Mouse (Mus musculus) spleen, postnatal 36 days (tissue): Measurements from ENCODE around the gene Ino80e.

Experiments
- DNase-seq, 2 experiments: peaks; one replicate each; pipeline ENCODE4 v3.0.0; 2022; ENCODE audit warnings: low spot score in 2 of 2, mixed read lengths in 1 of 2

Ino80e gene

DNA sequence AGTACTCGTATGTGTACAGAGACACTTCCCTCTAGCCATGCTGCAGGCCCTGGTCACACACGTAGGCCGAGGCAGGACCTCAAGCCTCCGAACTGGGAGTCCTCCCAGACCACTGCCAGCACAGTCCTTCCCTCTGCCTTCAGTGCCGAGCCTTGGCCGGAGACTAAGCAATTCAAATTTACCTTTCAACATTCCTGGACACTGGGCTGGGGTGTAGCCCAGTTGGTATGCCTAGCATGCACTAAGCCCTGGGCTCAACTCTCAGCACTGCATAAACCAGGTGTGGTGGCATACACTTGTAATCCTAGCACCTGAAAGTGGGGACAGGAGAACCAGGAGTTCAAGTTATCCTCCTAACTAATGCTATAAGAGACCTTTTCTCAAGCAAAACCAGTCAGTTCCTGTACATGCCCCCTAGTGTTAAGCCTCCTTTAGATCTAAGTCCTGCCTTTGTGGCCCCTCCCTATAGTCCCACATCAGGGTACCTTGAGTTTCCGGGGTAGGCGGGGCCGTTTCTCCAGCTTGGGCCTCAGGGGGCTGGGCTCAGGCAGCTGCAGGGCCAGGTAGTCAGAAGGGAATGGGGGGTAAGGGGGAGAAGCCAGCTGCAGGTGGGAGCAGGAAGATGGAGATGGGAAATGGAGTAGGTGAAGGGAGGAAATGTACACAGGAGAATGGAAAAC is 5.3 kb downstream of the Ino80e start:
- peak in 1 of 2 experiments; percentile 17 for DNase-seq

GRCm38 (mm10) chr7:126855641-126856040 is 6.5 kb downstream of the Ino80e start:
- no peak for DNase-seq

- DNase-seq = no peak
Observed at GRCm38 (mm10) chr7:126853454-126853853, 8.7 kb downstream of the Ino80e start.

DNA sequence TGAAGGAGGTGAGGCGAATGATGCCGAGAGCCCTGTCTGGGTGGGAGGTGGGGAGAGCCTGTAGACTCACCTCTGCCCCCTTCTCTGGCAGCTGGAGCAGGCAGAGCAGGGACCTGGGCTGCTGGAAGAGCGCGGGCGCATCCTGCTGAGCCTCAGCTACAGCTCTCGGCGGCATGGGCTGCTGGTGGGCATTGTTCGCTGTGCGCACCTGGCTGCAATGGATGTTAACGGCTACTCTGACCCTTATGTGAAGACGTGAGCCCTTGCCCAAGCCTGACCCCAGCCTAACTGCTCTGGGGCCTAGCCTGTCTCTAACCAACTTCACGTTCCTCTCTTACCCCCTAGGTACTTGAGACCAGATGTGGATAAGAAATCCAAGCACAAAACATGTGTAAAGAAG is 11.0 kb downstream of the Ino80e start:
- DNase-seq = no peak

DNA sequence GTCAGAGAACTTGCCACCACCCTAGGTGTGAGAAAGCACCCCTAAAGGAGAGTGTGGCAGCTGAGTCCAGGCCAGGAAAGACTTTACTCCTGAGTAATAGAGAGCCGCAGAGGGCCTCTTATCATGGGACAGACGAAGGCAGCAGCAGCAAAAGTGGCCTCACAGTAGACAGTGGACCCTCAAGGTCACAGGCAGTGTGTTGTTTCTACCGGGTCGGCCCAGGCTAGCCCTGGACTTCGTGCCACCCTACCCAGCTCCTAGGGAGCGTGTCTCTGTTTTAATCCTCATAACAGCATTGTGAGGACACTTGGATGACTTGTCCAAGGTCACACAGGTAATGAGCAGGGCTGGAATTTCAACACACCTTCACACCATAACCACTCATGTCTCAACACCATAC is 12.0 kb downstream of the Ino80e start:
- DNase-seq = no peak

GRCm38 (mm10) chr7:126848794-126849193 is 13.4 kb downstream of the Ino80e start:
- no peak for DNase-seq

DNA sequence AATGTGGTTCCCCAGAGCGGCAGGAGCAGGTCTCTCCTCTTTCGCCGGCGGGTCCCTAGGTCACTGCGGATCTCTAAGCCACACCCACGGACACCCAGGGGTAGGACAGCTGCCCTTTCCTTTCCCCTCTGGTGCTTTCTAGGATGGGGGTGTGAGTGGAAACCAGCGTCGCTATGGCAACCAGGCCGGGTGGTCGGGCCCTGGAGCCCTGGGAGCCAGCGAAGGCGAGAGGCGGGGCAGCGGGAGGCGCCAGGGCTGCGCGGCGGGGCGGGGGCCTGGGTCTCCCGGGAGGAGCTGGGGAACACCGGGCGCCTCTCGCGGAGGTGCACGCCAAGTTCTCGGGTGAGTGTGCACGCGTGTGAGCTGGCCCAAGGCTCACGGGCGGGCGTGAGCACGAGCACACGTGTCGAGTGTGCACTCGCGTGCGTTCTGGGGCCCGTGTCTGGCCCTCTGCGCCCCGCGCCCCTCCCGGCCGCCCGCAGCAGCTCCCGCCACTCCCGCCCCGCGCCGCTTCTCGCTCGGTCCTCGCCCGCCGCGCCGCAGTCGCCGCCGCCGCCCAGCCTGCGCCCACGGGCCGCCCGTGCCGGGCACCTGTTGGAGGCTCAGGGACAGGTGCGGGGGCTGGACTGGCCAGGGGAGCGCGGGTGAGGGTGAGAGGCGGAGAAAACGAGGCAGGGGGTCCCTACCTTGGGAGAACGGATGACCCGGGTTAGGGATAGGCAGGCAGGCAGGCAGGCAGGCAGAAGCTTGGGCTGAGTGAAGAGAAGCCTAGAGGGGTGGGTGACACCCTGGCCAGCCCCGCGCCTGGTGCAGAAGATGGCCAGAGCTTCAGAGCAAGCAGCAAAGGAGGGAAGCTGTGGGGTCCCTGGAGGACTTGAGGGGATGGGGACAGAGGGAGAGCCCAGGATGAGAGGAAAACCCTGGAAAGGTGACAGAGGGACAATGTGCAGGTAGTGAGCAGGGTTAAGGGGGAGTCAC is 14.5 kb downstream of the Ino80e start:
- no peak for DNase-seq

DNA sequence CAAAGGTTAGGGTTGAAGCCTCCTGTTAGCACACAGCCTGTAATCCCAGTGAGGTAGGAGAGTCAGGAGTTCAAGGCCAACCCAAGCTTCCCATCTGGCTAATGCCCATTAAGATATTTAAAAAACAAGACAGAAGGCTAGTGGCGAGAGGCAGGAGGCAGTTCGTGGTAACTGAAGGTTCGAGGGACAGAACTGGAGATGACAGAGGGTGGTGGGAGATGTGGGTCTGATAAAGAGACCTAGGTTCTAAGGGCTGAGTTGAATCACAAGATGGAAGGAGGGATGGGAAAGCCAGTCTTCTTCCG is 15.1 kb downstream of the Ino80e start, which contains the start of gene Doc2a:
TSS of gene Doc2a (plus strand) at position 301 of the 305 bp plus-strand sequence.
- no peak for DNase-seq

- DNase-seq = no peak
Observed at GRCm38 (mm10) chr7:126845516-126845915, 16.7 kb downstream of the Ino80e start.

- DNase-seq = no peak
Observed at GRCm38 (mm10) chr7:126843276-126843675, 18.9 kb downstream of the Ino80e start.

DNA sequence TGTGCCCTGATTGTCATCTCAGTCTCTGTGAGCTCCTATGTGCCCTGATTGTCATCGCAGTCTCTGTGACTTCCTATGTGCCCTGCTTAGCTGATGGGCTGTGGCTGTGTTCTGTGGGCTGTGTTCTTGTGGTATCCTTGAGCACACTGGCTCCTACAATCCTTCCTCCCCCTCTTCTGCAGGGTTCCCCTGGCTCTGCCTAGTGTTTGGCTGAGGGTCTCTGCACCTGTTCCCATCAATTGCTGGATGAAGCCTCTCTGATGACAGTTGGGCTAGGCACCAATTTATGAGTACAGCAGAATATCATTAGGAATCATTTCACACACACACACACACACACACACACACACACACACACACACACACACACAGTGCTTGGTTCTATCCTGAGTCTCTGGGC is 28.9 kb downstream of the Ino80e start:
- DNase-seq = no peak

DNA sequence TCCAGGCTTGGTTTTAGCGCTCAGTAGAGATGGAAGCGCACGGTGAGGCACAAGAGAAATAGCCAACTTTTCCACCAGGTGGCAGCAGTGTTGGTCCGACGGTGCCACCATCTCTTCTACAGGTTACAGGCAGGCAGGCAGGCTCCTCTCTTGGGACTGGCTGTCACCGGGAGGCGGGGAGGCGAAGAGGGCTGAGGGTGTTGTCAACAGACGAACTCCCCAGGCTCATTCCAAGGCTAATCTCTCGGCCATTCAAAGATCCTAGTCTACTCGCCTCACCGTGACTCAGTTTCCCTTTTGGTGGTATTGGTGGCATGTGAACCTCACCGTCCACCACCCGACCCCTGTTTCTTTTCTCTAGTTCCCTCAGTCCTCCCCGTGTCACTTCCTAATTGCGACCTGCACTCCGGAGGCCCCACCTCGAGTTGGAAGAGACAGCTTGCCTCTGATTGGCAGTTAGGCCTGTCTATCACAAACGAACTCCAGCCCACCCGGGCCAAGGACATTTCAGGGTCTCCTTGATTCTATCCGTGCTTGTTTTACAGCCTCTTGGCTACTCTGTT is 30.1 kb downstream of the Ino80e start:
- peak; percentile 71 to 76 for DNase-seq

DNA sequence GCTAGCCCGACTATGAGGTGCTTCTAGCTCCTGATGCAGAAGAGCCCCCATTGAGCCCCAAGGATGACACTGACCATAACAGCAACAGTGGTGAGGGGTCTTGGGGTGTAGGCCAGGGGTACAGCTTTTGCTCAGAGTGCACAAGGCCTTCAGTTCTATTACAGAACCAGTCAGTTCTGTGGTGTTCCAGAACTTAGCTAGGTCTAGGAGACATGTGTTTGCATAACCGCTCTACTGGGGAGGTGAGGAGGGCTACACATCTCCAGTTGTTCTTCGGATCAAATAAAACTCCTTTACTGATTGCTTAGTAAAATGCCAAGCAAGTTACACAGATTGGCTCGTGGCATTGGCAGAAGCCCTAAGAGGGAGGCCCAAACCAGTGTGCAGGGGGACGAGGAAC is 30.6 kb downstream of the Ino80e start, which contains the start of gene 4930451I11Rik:
TSS of gene 4930451I11Rik (minus strand) at position 101 of the 400 bp plus-strand sequence.
- no peak for DNase-seq

GRCm38 (mm10) chr7:126825952-126826351 is 36.2 kb downstream of the Ino80e start:
- DNase-seq = no peak

DNA sequence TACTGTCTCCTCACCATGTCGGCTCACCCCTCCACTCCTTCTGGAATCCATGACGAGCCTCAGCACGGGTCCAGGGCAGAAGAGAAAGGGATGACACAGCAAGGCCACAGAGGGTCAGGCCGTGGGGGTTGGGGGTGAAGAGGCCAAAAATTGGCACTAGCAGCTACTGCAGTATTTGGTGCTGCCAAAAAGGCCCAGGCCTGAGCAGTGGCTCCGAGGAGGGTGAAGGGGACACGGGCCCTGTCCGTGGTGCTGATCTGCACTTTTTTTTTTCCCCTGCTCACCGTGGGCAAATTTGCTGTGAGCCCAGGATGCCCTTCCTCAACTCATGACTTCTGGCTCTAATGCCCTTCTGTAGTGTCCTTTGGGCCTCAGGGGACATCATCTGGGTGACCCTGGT is 36.8 kb downstream of the Ino80e start:
- DNase-seq = no peak

DNA sequence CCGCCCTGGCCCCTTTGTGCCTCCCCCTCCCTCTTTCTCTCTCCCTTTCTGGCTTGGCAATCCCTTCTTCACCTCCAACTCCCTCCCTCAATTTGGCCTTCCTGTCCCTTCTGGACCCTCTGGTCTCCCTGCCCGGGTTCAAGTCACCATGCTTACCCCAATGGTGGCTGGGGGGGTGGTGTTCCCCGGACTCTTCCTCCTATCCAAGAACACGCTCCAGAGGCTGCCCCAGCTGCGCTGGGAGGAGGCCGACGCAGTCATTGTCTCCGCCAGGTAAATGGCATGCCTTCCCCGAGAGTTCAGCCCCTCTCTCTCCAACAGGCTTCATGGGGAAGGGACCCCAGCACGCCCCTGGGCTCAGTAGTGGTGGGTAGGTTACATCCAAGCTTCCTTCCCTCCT is 38.2 kb downstream of the Ino80e start:
- no peak for DNase-seq

DNA sequence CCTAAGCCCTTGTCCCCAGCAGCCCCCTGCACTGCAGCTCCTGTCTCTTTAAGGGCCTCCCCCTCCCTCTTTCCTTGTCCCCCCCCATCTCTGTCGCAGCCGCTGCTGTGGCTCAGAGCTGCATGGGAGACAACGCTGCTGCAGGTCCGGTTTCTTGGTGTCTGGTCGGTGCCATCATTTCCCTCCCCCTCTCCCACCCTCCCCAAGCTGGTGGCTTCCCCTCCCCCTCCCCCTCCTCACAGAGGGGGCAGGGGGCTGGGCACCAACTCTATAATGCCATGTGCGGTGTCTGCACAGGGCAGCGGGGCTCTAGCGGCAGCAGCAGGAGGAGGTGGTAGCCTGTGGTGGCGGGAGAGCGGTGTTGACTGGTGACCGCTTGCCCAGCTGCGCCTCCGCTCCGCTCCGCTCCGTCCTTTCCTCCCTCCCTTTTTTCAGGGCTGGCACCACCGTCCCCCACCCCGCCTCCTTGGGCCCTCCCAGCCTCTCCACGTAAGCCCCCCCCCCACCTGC is 38.9 kb downstream of the Ino80e start:
- DNase-seq = no peak

- no peak for DNase-seq
Observed at GRCm38 (mm10) chr7:126822741-126823140, 39.4 kb downstream of the Ino80e start.

DNA sequence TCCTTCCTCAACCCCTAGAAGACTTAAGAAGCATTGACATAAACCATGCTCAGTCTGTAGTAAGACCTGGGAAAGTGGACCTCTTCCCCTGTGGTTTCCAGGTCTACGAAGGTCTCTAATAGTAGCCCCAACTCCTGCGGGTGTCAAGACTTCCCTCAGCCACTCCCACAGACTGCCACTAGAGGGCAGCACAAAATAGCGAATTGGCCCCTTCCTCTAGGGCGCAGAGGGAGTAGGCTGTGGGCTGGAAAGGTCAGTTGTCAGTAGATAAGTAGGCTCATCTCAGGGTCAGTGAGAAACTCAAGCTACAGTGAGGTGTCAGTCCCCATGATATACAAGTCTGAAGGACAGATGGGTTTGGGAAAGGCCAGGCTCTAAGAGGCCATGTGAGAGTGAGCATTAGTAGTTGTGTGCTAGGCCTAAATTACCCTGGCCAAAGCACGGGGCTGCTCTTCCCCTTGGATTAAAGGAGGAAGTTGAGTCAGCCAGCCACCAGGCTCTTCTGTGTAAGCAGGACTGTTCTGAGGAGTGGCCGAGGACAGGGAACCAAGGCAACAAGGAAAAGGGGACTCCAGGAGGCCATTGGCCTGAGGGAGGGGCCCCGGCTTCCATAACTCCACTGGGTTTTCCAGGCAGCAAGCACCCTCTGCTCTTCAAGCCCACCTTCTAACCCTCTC is 40.2 kb downstream of the Ino80e start:
- DNase-seq = peak; percentile 65 to 66

GRCm38 (mm10) chr7:126818818-126819217 is 43.4 kb downstream of the Ino80e start:
- DNase-seq = no peak

DNA sequence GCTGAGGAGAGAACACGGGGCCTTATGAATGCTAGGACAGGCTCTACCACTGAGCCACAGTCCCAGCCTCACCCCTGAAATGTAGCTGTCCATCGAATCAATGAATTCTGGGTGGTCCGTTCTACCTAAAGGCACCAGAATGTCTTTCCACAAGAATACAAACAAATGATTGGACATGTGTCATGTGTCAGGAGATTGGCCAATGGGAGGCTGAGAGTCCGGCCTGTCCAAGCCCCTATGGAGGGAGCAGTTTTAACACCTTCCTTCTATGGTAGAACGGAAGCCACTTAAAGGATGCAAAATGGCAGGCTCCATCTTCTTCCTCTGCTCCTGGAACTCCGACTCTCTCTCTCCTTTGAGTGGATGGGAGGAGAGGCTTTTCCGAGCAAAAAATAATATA is 44.6 kb downstream of the Ino80e start:
- no peak for DNase-seq

- no peak for DNase-seq
Observed at GRCm38 (mm10) chr7:126816494-126816893, 45.7 kb downstream of the Ino80e start.
